Mouse (Mus musculus) hindbrain, embryonic 13.5 days (tissue): ENCODE data around the gene Slc12a8. TPM values are rescaled to one million over a fixed set of nuclear protein-coding genes. Genes with fewer than 3 reads are reported as not detected.

Source experiments
- ATAC-seq: fragments of 200-750 bp; cut with Nextera tagmentation; 2 replicates; pipeline ENCODE4 v1.8.0; 2017; ENCODE audit warnings: moderate TSS enrichment; ENCODE audit not compliant: low FRiP score
- H3K27ac ChIP-seq: fragments of 300-500 bp; sonication (generic); 2 replicates; pipeline ENCODE4 v1.5.1; 2015; ENCODE audit warnings: inconsistent platforms, mild to moderate bottlenecking, moderate library complexity
- H3K27me3 ChIP-seq: fragments of 300-500 bp; sonication (generic); 2 replicates; pipeline ENCODE4 v1.6.1; 2015; ENCODE audit warnings: mild to moderate bottlenecking, inconsistent platforms
- H3K36me3 ChIP-seq: fragments of 300-500 bp; sonication (generic); 2 replicates; pipeline ENCODE4 v1.6.1; 2015; ENCODE audit warnings: mild to moderate bottlenecking, inconsistent platforms
- H3K4me1 ChIP-seq: fragments of 300-500 bp; sonication (generic); replicated peaks from 2 replicates; pipeline ENCODE4 v1.6.1; 2015; ENCODE audit warnings: inconsistent platforms
- H3K4me2 ChIP-seq: fragments of 300-500 bp; sonication (generic); 2 replicates; pipeline ENCODE4 v1.6.1; 2015; ENCODE audit warnings: inconsistent platforms, mild to moderate bottlenecking, moderate library complexity
- H3K4me3 ChIP-seq: fragments of 300-500 bp; sonication (generic); 2 replicates; pipeline ENCODE4 v1.5.1; 2015; ENCODE audit warnings: mild to moderate bottlenecking, inconsistent platforms
- H3K9ac ChIP-seq: fragments of 300-500 bp; sonication (generic); 2 replicates; pipeline ENCODE4 v1.6.1; 2015; ENCODE audit warnings: mild to moderate bottlenecking, inconsistent platforms
- H3K9me3 ChIP-seq: fragments of 300-500 bp; sonication (generic); 2 replicates; pipeline ENCODE4 v1.6.1; 2016; ENCODE audit warnings: inconsistent platforms
- WGBS: fragments of 180-500 bp; shearing (Covaris S2); methylation state at CpG from one replicate; pipeline ENCODE4 v1.1.7; 2015; 5-methylcytosine and 5-hydroxymethylcytosine counted together
- polyA plus RNA-seq: library from polyadenylated mRNA; unstranded; fragments of >200 nt; fragmentation: Nextera tagmentation; extraction: Ambion mirVana; gene quantifications from 2 replicates; pipeline ENCODE4 v1.2.1, GENCODE M21; 2015

The Slc12a8 gene
- polyA plus RNA-seq, 1 experiment from 2014 or later: 0.62 TPM

GRCm38 (mm10) chr16:33588845-33589244 lies 71.7 kb downstream of the Slc12a8 start:
- no peak overlapping the region for H3K27ac ChIP-seq
- 68% methylated on average over 2 of the region's 2 CpGs for WGBS
- no peak overlapping the region for H3K9ac ChIP-seq
- peaks cover 34% of the 10 kb centered on the region for H3K4me1 ChIP-seq
- no peaks in the 10 kb centered on the region for H3K36me3 ChIP-seq
- no peak overlapping the region for H3K4me3 ChIP-seq
- H3K9me3 ChIP-seq: no peaks in the 10 kb centered on the region
- ATAC-seq: no peak
- H3K4me2 ChIP-seq: no peak overlapping the region
- no peaks in the 10 kb centered on the region for H3K27me3 ChIP-seq

DNA sequence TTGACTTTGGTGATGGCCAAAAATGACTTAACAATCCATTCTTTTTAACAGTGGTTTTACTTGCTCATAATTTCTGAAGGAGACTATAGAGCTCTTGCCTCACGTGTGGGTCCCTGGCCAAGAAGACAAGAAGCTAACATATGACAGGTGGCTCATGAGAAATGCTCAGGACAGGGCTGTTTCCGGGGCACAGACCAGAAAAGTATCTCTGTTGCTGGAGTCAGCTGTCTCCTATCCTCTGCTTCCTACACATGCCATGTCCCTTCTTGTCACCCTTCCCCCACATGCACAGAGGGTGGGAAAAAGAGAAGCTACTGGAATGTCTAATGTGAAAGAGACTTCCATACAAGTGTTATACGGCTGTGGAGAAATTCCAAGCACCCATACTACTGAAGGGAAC lies 73.3 kb downstream of the Slc12a8 start:
- no peak overlapping the region for H3K4me2 ChIP-seq
- ATAC-seq: no peak
- H3K9me3 ChIP-seq: no peaks in the 10 kb centered on the region
- 92% methylated on average over 3 of the region's 3 CpGs for WGBS
- no peak overlapping the region for H3K27ac ChIP-seq
- H3K4me3 ChIP-seq: no peak overlapping the region
- no peaks in the 10 kb centered on the region for H3K36me3 ChIP-seq
- H3K9ac ChIP-seq: no peak overlapping the region
- H3K27me3 ChIP-seq: no peaks in the 10 kb centered on the region
- peaks cover 25% of the 10 kb centered on the region for H3K4me1 ChIP-seq

DNA sequence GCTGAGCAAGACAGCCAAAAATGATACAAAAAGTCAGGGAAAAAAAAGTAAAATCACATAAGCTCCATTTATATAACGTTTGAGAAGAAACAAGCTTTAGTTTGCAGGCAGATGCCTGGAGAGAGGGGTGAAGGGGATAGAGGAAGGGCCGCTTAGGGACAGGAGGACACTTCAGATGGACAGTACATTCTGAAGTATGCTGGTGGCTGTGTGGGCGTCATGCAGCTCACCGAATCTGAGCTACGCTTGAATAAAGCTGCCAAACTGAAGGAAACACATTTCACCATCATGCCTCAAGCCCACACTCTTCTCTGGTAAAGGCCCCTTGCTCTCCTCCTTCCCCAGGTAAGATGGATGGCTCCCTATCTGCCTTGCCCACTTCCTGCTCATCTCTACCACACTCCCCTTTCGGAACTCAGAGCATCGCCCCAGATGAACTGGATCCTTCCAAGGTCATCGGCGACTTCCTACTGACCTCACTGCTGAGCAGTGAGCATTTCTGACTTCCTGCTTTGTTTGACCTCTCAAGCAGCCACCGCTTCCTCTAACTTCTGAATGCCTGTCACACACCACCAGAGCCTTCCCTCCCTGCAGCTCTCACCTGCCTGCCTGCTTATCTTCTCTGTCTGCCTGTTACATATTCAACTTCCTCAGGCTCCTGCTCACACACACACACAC lies 74.4 kb downstream of the Slc12a8 start:
- H3K4me3 ChIP-seq: no peak overlapping the region
- WGBS: 84% methylated on average over 10 of the region's 10 CpGs
- no peak overlapping the region for H3K9ac ChIP-seq
- no peak overlapping the region for H3K27ac ChIP-seq
- H3K36me3 ChIP-seq: no peaks in the 10 kb centered on the region
- peaks cover 20% of the 10 kb centered on the region for H3K4me1 ChIP-seq
- no peak overlapping the region for H3K4me2 ChIP-seq
- H3K9me3 ChIP-seq: no peaks in the 10 kb centered on the region
- no peaks in the 10 kb centered on the region for H3K27me3 ChIP-seq
- no peak for ATAC-seq

DNA sequence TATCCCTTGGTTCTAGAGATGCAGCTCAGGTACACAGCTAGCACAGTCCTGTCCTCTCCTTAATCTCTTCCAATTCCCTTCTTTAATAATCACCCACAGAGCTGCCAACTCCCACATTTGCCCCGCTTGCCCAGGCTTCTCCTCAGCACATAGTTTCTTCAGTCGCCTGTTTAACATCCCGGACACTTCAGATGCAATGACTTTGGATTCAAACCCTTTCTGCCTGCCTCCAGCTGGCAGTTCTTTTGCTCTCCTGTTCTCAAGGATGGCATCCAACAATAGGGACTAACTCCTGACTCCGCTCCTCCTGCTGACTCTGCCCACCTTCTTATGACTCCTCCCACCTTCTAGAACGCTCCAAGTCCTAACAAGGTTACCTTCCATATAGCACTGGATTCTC lies 75.2 kb downstream of the Slc12a8 start:
- Histone ChIP-seq H3K4me1 (peaks cover 16% of the 10 kb centered on the region), H3K9ac (no peak overlapping the region), H3K9me3 (no peaks in the 10 kb centered on the region), H3K27ac (no peak overlapping the region), H3K4me2 (no peak overlapping the region), H3K27me3 (no peaks in the 10 kb centered on the region), H3K4me3 (no peak overlapping the region), H3K36me3 (no peaks in the 10 kb centered on the region)
- WGBS: 94% methylated on average over 5 of the region's 5 CpGs
- no peak for ATAC-seq

- H3K4me1 ChIP-seq: peaks cover 15% of the 10 kb centered on the region
- no peaks in the 10 kb centered on the region for H3K27me3 ChIP-seq
- H3K27ac ChIP-seq: no peak overlapping the region
- 78% methylated on average over 7 of the region's 7 CpGs for WGBS
- H3K4me2 ChIP-seq: no peak overlapping the region
- ATAC-seq: no peak
- H3K9ac ChIP-seq: no peak overlapping the region
- H3K4me3 ChIP-seq: no peak overlapping the region
- no peaks in the 10 kb centered on the region for H3K36me3 ChIP-seq
- no peaks in the 10 kb centered on the region for H3K9me3 ChIP-seq
Observed at GRCm38 (mm10) chr16:33593467-33593866, 76.3 kb downstream of the Slc12a8 start.

DNA sequence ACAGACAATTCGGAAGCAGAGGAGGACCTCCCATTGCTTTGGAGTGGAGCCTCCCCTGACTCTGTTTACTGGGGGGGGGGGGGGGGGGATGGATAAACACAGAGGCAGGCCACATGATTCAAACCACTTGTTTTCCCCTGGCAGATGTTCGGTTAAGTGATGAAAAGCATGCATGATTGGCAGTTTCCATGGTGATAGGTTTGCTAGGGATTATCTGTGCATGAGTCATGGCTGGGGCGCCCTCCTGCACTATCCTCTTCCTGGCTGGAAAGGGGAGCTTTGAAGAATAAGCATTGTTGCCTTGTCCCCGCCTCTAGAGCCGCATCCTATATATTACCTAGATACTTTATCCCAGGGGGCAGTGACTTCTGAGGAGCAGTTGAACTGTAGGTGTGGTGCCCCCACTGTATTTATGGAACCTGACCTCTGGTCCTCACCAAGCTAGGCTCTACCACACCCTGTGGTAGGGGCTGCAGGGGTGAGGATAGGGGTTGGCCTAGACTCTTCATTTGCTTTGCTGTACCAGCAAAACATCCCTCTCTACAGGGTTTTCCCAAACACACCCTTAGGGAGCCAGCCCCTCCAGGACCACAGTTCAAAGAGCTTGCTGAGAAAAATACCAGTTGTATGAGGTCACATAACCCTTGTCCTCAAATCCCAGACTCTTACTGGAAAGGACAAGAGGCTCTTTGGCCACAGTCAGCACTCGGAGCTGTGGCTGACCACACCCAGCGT lies 77.1 kb downstream of the Slc12a8 start:
- H3K27ac ChIP-seq: peak overlapping the region; percentile 10; the same call in 1 of the 2 replicates
- H3K4me1 ChIP-seq: peaks cover 11% of the 10 kb centered on the region
- no peaks in the 10 kb centered on the region for H3K27me3 ChIP-seq
- H3K36me3 ChIP-seq: no peaks in the 10 kb centered on the region
- H3K4me2 ChIP-seq: no peak overlapping the region
- no peak overlapping the region for H3K4me3 ChIP-seq
- H3K9ac ChIP-seq: no peak overlapping the region
- ATAC-seq: peak; percentile 57; the same call in 1 of the 2 replicates
- no peaks in the 10 kb centered on the region for H3K9me3 ChIP-seq
- WGBS: 28% methylated on average over 7 of the region's 7 CpGs

GRCm38 (mm10) chr16:33595235-33595769 lies 78.2 kb downstream of the Slc12a8 start:
- ATAC-seq: no peak
- peaks cover 8% of the 10 kb centered on the region for H3K4me1 ChIP-seq
- H3K4me2 ChIP-seq: no peak overlapping the region
- H3K4me3 ChIP-seq: no peak overlapping the region
- H3K36me3 ChIP-seq: no peaks in the 10 kb centered on the region
- 91% methylated on average over 6 of the region's 6 CpGs for WGBS
- H3K9me3 ChIP-seq: no peaks in the 10 kb centered on the region
- H3K9ac ChIP-seq: no peak overlapping the region
- no peak overlapping the region for H3K27ac ChIP-seq
- H3K27me3 ChIP-seq: no peaks in the 10 kb centered on the region

- H3K9ac ChIP-seq: no peak overlapping the region
- no peaks in the 10 kb centered on the region for H3K9me3 ChIP-seq
- no peaks in the 10 kb centered on the region for H3K36me3 ChIP-seq
- 85% methylated on average over 4 of the region's 4 CpGs for WGBS
- H3K4me3 ChIP-seq: no peak overlapping the region
- no peak overlapping the region for H3K27ac ChIP-seq
- no peak overlapping the region for H3K4me2 ChIP-seq
- no peaks in the 10 kb centered on the region for H3K27me3 ChIP-seq
- peaks cover 8% of the 10 kb centered on the region for H3K4me1 ChIP-seq
- ATAC-seq: no peak
Observed at GRCm38 (mm10) chr16:33596213-33596612, 79.1 kb downstream of the Slc12a8 start.

GRCm38 (mm10) chr16:33600216-33600615 lies 83.1 kb downstream of the Slc12a8 start:
- H3K4me2 ChIP-seq: no peak overlapping the region
- WGBS: 33% methylated on average over 5 of the region's 5 CpGs
- ATAC-seq: no peak

DNA sequence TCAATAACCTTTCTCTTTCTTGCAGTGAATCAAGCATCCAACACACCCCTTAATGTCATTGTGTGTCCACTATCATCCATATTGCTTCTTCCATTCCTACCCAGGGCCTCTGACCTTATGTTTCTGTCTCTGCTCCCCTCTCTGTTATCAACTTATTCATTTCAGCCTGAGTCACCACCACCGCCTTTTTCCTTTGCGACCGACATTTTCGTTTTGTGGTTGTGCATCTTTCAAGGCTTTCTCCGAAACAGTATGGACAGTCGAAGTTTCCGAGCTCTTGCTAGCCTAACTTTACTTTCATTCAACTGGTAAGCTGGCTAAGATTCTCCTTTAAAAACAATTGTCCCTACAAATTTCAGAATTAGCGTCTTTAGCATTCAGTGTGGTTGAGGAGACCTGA lies 84.2 kb downstream of the Slc12a8 start:
- no peaks in the 10 kb centered on the region for H3K27me3 ChIP-seq
- WGBS: 94% methylated on average over 8 of the region's 8 CpGs
- H3K9me3 ChIP-seq: 0 out of 2 replicates have a peak, but pooled peaks cover 7% of the 10 kb centered on the region
- H3K4me3 ChIP-seq: no peak overlapping the region
- H3K36me3 ChIP-seq: no peaks in the 10 kb centered on the region
- no peak overlapping the region for H3K27ac ChIP-seq
- peaks cover 11% of the 10 kb centered on the region for H3K4me1 ChIP-seq
- H3K9ac ChIP-seq: no peak overlapping the region
- ATAC-seq: no peak
- H3K4me2 ChIP-seq: no peak overlapping the region

More at GRCm38 (mm10) chr16:33600216-33600615, 83.1 kb downstream of the Slc12a8 start:
- H3K4me3 ChIP-seq: no peak overlapping the region
- H3K36me3 ChIP-seq: no peaks in the 10 kb centered on the region
- H3K4me1 ChIP-seq: peaks cover 2% of the 10 kb centered on the region; the same call in 1 of the 2 replicates
- H3K9ac ChIP-seq: no peak overlapping the region
- H3K27me3 ChIP-seq: no peaks in the 10 kb centered on the region
- no peak overlapping the region for H3K27ac ChIP-seq
- H3K9me3 ChIP-seq: 0 out of 2 replicates have a peak, but pooled peaks cover 7% of the 10 kb centered on the region

- peak overlapping the region; percentile 80 for H3K27ac ChIP-seq
- peak; percentile 90 for ATAC-seq
- H3K27me3 ChIP-seq: no peaks in the 10 kb centered on the region
- no peak overlapping the region for H3K9ac ChIP-seq
- H3K4me3 ChIP-seq: no peak overlapping the region
- H3K4me1 ChIP-seq: peaks cover 21% of the 10 kb centered on the region
- H3K4me2 ChIP-seq: 0 out of 2 replicates have a peak overlapping the region, but pooled peaks have one; percentile 13
- no peaks in the 10 kb centered on the region for H3K36me3 ChIP-seq
- 15% methylated on average over 9 of the region's 9 CpGs for WGBS
- H3K9me3 ChIP-seq: 0 out of 2 replicates have a peak, but pooled peaks cover 7% of the 10 kb centered on the region
Observed at GRCm38 (mm10) chr16:33605647-33606596, 88.8 kb downstream of the Slc12a8 start.
